Mouse (Mus musculus): ENCODE measurements around the gene E130309D02Rik.

GRCm38 (mm10) chr5:143314730-143315513 is at the start of gene E130309D02Rik:
- TF ChIP-seq USF1 (IDR thresholded peaks at IDR 0.05; ENCODE audit: low read depth) (no peak), CTCF (IDR thresholded peaks at IDR 0.05; ENCODE audit: control insufficient read depth, insufficient read depth, insufficient read length) (peak; percentile 98), CEBPB (IDR thresholded peaks at IDR 0.05; ENCODE audit: low read depth) (no peak), MYOD1 (IDR thresholded peaks at IDR 0.05; ENCODE audit: control insufficient read depth, insufficient read length, low read depth) (no peak), MAX (IDR thresholded peaks at IDR 0.05) (peak; percentile 87), FOSL1 (IDR thresholded peaks at IDR 0.05; ENCODE audit: insufficient read depth, low read length, poor library complexity, severe bottlenecking) (no peak)

Measured in C2C12 (cell line).